Mouse (Mus musculus): ENCODE results near the gene Med13.
"Not testable (repeated sequence)": the region's sequence is repeated elsewhere in the genome, so short reads cannot be mapped to it uniquely, and the experiment has no call there.

Gene Med13

DNA sequence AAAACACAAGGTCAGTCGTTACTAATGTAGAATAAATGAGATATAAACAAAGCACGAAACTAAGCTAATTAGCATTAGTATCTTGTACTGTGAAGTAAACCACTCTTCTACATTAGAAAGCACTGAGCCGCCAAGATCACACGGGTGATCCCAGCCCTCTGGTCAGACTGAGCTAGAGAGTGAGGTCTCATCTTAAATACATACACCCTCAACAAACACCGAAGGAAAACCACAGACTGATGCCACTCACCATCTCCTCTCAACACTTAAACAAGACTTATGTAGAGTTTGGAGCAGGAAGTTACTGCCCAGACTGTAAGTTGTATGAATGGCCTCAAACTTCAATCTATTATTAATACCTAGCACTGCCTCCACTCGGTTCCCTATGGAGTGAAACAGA, 47.1 kb downstream of the Med13 start:
- DNase-seq (ENCODE audit: low read depth, low spot score) = no peak

DNA sequence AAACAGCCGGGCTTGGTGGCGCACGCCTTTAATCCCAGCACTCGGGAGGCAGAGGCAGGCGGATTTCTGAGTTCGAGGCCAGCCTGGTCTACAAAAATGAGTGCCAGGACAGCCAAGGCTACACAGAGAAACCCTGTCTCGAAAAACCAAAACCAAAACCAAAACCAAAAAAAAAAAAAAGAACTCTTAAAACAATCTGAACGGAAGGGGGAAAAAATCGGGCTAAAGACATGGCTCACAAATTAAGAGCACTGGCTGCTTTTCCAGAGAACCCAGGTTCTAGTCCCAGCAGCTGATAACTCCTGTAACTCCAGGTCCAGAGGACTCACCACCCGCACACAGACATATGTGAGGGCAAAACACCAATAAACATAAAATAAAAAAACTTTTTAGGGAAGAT, 65.2 kb downstream of the Med13 start:
- not testable (repeated sequence) for DNase-seq (ENCODE audit: low read depth, low spot score)

DNA sequence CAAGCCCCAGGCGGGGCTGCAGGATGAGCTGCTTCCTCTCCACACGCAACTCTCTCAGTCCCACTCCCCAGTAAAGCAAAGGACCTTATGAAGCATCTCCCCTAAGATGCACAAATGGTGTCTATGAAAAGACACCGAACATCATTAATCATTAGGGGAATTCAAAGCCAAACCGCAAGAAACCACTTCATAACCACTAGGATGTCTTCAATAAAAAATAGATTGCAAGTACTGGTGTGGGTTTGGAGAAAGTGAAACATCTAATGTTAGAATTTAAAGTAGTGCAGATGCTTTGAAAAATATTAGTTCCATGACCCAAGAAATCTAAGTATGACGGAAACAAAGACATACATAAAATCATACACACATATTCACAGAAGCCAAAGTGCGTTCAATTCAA, 65.7 kb downstream of the Med13 start:
- no peak for DNase-seq (ENCODE audit: low read depth, low spot score)

DNA sequence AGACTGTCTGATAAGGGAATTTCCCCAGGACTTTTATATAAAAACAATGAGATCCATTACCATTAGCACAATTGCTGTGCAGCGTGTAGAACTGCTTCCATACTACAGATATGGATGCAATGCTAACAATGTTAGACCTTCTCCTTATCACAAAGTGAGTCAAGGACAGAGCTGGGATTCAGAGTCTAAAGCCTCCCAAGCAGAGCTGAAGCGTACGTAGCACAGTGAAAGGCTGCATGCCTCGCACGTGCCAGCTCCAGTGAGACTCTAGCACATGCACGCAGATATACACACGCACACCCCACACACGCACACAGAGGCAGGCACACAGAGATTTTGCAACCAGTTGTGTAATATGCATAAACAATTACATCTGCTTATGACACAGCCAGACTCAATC, 71.7 kb downstream of the Med13 start:
- no peak for DNase-seq (ENCODE audit: low read depth, low spot score)

DNA sequence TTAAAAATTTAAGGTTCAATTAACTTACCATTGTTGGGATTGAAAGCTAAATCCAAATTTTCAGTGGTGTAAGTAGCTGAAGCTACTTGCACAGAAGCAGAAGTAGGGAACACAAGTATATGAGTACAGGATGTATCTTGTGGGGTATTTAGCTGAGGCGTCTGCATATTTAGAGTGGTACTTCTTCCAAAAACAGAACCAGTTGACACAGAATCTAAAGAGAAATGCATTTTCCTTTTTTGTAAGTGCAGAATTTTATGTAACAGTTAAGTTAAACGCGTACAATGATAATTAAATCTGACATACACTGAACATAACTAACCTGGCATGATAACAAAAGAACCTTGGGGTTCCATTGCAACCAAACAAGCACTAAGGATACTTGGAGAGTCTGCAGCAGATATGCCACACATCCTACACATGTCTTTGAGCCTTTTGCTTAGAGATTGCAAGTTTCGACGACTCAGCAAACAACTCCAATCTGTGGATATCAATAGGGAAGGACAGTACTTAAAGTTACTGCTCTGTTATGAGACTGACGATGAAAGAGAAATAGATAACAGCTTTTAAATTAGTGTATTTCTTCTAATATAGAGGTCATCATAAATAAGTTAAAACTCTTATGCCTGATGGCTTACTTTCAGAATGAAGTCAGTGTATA, 78.8 kb downstream of the Med13 start:
- DNase-seq (ENCODE audit: low read depth, low spot score) = no peak

DNA sequence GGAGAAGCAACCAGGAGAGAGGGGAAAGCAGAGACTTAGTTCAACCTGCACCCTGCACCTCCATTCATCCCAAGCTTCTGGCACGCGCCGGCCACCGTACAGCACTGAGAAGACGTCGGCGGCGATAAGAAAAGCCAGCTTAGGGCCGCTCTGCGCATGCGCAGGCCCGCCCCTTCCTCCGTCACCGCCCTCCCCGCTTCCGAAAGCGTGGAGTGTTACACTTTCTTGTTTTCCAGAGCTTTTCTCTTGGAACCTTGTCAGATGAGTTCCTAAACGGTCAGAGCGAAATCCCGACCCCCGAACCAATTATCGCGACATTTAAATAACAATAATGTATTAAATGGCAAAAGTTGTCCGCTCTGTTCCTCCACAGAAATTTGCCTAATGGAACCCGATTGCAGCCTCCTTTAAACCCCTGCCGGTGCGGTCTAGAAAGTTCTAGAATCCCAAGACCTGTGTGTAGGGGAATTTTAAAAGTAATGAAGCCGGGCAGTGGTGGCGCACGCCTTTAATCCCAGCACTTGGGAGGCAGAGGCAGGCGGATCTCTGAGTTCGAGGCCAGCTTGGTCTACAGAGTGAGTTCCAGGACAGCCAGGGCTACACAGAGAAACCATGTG, 99.8 kb downstream of the Med13 start, which contains the start of gene Ints2:
TSS of gene Ints2 (minus strand) at position 116 of the 617 bp plus-strand sequence.
- DNase-seq (ENCODE audit: low read depth, low spot score) = peak; percentile 90

DNA sequence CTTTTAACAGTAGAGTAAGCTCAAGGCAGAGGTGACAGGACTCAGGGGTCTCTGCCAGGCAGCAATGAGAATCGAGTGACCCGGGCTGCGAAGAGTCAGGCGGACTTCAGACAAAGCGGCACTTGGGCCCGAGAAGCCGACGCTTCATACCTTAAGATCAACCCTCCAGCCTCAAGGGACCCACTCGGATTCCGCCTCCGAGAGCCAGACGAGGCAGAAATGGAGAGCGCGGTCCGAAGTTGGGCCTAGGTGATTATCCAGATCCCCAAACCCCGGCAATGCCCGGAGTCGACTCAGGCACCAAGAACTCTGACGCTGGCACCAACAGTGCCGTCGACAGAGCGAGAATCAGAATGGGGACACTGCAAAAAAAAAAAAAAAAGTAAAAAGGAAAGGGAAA, 100.3 kb downstream of the Med13 start:
- DNase-seq (ENCODE audit: low read depth, low spot score) = no peak

DNA sequence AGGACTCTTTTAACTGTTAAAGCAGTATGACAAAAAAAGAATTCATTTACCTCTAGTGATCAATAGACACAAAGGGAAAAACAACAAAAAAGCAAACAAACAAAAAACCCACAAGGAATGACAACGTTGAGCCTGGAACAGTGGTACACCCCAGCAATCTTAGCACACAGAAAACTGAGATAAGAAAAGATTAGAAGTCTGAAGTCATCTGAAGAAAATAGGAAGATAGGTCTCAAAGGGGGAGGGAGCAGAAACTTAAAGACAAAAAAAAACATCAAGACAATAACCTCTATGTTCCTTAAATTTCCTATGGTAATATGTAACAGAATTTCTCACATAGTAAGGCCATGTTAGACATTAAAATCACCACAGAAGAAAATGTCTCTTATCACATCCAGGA, 104.1 kb downstream of the Med13 start:
- DNase-seq (ENCODE audit: low read depth, low spot score) = no peak

DNA sequence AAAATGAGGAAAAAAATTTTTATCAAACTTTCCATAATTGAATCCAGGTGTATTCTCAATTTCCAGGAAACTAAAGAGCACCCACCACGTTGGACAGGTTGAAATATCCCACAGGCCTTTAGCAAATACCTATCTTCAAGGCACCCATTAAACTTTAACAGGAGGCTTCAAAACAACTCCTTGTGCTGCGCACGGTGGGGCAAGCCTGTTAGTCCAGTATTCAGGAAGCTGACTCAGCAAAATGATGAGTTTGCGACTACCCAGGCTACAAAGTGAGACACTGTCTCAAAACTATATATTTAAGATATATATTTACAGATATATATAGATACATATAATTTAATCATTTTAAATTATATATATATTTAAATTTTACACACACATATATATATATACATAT, 125.0 kb downstream of the Med13 start:
- DNase-seq (ENCODE audit: low read depth, low spot score) = no peak

DNA sequence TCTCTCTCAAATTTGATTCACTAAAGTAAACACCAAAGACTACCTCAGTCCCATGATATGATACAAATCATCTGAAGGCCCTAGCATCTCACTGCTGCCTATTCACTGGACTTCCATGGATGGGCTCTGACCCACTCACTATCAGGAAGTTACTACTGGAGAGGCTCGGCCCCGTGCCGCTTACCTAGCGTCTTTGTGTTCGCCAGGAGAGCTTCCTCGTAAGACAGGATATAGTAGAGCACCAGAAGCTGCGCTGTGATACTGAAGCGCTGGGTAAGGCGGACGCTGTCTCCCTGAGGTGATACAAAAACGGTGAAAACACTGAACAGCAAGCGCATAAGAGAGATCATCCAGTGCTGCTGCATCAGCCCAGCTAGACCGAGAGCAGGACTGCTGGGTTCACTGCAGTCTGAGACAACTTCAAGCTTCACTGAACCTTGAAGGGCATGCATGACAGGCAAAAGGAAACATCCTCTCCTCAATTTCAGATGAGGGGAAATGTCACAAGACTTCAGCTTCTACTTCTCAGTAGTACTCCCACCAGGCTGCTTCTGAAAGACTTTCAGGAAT, 125.5 kb downstream of the Med13 start:
- DNase-seq (ENCODE audit: low read depth, low spot score) = no peak

DNA sequence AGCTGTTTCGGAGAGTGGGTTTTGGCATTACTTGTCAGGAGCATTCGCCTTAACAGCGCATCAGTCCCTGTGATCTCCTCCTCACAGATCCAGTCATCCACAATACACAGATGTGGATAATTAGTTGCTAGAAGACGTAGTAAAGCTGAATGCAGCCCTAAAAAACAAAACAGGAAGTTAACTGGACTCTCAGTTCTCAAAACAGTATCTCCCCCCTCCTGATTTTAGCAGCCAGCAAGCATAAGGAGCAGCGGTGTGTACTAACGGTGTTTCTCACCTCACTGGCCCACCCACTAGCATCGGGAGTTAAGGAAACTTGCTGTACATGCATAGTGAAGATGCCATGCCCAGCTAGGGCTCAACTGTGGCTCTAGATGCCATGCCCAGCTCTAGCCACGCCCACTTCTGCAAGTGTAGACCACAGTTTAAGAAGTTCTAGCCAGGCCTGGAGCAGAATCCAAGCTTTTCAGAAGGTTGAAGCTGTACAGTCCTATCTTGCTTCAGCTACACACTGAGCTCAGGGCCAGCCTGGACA, 130.7 kb downstream of the Med13 start:
- DNase-seq (ENCODE audit: low read depth, low spot score) = no peak

DNA sequence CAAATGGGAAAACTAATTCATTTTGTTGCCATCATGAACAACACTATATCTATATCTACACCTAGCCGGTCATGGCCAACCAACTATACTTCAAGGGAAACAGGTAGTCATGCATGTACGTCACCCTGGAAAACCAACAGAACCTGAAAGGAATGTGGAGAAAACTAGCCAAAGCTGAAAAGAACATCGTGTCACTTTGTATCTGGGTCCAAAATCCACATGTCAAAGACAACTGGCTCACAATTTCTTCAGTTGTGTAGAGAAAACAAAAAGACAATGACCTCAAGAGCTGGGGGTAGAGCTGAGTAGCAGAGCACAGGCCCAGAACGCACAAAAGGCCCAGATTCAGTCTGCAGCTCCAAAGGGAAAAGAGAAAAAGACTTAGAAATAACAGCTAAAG, 131.6 kb downstream of the Med13 start:
- no peak for DNase-seq (ENCODE audit: low read depth, low spot score)

Measured in c-Kit-negative CD71-positive TER-119-positive erythroid progenitor cells, embryonic 14.5 days (primary cell).